Mouse (Mus musculus) c-Kit-positive CD71-positive TER-119-negative erythroid progenitor cells, embryonic 14.5 days (primary cell): ENCODE measurements around the gene Olfr71.

Experiments
- DNase-seq: peaks from one replicate; pipeline ENCODE4 v3.0.0-alpha.2; 2013; ENCODE audit warnings: low read depth

Gene Olfr71

DNA sequence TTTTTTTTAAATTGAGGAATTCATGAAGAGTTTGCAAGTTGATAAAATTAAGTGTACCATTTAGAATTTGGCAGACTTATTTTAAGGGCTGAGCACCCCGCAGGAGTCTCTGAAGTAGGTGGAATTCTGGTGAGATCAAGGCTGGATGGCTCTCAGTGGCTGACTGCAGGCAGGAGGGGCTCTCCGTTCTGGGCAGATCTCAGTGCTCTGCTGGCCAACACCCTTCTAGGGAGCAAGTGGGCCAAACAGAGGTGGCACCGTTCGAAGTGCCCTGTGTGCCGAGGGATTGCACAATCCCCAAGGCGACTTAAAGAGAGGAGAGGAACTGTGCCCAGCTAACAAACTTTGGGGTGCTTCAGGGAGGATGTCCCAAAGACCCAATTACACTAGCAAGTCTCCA lies at the start of gene Olfr71:
TSS of gene Olfr71 (minus strand) at position 387 of the 400 bp plus-strand sequence.
- no peak for DNase-seq

DNA sequence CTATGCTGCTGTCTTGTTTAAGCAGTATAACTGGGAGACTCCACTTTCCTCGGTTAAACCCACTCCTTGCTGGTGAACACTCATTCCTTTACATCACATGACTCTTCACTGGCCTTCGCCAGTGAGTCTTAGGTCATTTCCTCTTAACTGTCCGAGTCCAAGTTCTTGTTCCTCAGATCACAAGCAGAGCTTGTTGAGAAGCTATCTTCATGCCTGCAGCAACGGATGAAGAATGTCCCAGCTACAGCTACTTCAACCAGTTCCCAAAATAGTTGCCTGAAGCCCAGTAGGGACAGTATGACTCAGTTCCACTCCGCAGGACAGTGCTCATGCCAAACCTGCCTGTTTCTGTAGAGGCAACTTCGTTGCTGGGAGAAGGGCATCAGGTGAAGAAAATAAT lies 47.2 kb upstream of the Olfr71 start:
- no peak for DNase-seq

DNA sequence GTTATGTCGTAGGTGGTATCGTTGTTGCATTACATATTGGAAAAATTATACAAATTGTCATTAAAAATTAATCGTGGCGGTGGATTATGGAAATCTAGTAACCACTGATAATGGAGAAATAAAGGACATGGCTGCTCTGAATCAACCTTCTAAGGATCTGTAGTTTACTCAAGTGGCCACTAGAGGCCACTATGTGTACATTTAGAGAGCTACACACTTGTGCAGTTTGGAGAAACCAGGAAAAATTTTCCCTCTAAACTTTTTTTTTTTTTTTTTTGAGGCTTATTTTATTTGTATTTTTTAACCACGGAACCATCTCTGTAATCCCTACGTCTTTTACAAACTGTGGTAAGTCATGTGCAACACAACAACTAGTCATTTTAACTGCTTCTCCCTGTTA lies 35.1 kb upstream of the Olfr71 start:
- DNase-seq, result peak; percentile 19

DNA sequence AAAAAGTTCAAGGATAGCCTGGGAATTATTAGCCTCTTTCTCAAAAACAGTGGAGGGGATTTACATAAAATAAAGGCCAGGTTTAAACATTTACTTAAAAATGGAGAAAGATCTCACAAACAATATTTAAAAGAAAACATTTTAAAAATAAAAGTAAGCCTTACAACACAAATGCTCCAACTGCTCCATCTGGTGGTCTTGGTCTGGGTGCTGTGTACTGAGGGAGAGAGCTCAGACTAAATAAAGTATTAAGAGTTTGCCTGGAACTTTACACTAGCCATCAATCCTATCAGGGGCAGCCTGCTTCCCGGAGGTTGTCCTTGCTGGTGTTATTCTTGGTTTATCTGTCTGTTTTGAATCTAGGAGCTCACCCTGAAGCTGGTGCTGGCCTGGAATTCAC lies 33.0 kb upstream of the Olfr71 start:
- DNase-seq, result no peak

DNA sequence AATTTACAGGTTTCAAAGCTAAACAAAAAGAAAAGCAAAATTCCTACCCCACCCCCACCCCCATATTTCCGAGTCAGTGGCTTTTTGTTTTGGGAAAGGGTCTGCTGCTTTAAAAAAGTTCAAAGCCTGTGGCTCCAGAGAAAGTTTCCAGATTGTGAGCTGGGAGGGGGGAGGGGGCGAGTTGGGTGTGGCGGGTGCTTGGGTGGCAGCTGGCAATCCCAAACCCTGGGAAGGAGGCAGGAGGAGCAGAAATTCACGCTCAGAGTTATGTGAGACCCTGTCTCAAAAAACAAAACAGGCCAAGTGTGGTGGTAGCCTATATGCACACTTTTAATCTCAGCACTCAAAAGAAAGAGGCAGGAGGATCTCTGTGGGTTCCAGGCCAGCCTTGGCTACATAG lies 32.6 kb upstream of the Olfr71 start:
- no peak for DNase-seq

DNA sequence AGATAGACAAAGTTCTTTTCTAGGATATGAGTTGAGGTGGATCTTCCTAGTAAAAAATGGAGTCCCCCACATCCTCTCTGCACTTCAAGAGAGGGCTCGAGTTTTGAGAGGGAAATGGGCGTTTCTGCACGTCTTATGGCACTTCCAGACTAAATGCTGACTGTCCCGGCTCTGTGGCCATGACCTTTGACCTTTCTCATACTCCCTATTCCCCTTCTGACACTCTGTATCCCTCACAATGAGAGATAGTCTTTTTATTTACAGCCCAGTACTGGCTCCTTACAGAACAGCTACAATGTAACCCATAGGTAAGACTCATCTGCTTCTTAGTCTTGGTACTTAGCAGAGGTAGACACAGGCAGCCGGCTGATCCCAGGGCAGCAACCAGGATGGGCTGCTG lies 31.5 kb upstream of the Olfr71 start:
- no peak for DNase-seq

DNA sequence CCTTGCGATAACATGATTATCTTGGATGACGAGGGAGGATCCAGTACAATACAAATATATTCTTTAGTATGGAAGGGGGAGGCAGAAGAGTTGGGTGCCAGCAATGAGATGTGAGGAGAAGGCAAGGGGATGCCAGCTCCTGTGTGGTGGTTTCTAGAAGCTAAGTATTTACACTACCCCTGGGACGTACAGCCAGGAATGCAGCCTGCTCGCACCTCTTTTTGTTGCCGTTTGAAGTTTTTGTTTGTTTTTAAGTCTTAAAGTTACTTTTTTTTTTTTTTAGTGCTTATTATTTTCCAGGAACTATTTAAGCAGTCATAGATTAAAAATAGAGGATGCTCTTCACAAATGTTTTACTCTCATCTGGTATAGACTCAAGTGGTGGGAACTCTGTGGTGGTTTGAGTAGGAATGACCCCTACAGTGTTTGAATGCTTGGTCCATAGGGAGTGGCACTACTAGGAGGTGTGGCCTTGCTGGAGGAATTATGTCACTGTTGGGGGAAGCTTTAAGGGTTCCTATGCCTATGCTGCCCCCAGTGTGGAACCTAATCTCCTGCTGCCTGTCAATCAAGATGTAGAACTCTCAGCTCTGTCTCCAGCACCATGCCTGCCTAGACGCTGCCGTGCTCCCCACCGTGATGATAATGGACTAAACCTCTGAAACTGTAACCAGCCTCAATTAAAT lies 29.1 kb upstream of the Olfr71 start:
- no peak for DNase-seq

DNA sequence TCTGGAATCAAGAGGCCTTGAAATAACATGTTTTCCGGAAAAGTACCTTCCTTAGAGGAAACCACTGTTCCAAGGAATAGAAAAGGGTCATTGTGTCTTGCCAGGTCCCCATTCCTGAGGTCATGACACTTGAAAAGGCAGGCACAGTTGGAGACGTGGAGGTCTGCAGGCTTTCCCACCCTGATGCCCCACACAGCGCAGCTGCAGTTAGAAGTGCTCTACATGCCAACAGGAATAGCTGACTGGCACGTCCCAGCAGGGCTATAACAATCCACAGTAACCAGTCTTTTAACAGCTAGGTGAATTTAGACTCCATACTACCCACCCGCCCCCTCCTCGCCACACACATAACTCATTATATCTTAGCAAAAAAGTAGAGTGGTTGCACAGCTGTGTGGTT lies 27.1 kb upstream of the Olfr71 start:
- no peak for DNase-seq

DNA sequence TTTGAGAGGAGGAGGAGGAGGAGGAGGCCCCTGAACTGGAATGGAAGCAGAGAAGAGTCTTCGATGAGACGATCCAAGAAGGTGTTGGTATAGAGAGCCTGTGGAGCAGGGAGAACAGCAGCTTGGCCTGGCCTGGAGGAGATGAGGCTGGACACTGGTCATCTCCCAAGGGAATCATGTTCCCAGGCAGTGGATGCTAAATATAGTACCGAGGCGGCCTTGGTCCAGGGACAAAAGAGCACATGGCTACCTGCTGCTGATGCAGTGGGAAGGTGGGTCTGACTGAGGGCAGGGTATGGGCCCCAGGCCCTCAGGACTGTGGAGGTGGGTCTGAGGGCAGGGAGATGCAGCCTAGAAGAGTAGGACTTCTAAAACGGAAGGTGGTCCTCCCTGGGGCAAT lies 23.1 kb upstream of the Olfr71 start:
- DNase-seq, result no peak

DNA sequence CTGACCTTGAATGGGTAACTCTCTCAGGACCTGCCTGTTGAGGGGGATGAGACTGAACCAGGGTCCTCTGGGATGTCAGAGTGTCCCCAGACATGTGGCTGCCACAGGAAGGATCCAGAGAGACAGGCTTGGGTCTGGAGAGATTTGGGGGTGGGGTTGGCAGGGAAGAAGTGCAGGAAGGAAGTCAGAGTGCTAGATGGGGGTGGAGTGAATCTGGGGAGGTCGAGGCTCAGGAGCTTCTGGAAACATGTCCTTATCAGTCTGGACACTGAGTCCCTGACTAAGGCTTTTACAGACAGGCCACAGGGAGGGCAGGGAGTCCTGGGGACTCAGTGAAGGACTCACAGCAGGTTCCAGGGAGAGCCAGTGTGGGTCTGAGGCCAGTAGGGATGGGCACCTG lies 22.1 kb upstream of the Olfr71 start:
- DNase-seq, result no peak

DNA sequence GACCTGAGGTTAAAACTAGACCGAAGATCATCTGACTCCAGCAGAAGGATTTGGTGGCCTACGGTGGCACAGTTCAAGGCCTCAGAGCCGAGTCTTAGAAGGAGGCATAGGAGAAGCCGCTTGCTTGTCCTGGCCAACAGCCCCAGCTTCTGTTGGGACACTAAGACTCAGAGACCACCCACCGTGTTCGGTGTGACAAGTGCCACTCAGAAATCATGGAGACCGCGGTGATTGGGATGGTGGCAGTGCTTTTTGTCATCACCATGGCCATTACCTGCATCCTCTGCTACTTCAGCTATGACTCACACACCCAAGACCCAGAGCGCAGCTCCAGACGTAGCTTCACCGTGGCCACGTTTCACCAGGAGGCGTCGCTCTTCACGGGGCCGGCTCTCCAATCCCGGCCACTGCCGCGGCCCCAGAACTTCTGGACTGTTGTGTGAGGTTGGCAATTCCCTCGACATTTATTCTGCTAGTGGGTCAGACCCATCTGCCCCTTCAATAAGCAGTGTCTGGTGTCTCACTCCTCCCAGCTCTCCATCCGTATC lies 20.8 kb upstream of the Olfr71 start:
- no peak for DNase-seq

DNA sequence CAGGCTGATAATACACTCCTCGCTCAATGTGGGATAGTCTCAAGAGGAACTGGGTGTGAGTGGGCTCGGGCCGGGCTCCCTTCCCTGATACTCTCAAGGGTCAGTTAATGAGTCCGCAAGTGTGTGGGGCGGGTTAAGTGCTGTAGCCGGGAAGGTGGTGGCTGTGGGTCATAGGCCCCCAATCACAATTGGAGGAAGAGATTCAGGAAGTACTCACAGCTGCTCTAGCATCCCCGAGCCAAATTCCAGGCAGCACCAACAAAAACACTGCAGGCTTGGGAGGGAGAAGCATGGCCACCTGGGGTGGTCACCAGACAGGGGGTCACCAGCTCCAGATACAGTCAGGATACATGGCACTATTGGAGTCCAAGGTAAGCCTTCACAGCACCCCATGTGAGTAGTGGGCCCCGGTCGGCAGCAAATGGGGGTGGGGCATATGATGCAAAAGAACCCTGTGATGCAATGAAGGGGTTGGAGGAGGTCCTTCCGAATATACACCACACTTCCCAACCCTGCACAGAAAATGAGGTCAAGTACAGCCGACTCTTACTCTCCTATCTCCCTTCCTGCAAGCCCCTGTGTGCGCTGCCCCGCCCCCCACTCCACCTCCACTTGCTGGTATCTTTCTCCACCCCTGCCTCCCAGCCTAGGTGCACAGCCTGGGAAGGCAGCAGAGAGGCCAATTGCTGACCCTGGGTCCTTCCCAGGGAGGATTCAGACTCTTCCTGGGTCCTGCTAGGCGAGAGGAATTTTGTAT lies 19.9 kb upstream of the Olfr71 start, which contains the start of gene Spaar:
TSS of gene Spaar (plus strand) at position 241 of the 757 bp plus-strand sequence.
- DNase-seq, result no peak

DNA sequence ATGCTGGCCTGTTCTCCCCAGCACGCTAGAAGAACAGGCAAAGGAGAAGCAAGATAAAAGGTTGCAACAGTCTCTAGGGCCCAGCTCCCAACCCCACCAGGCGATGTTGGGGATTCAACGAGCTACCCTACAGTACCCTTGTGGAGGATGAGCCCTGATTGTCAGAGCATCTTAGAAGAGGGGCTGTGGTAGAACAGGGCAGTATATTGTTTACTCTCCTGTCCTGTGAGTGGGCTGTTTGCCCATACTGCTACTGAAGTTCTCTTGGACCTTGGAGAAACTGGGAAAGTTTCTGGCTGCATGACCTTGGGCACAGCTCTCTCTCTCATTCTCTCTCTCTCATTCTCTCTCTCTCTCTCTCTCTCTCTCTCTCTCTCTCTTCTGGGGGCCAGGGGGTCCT lies 19.1 kb upstream of the Olfr71 start:
- DNase-seq, result no peak

DNA sequence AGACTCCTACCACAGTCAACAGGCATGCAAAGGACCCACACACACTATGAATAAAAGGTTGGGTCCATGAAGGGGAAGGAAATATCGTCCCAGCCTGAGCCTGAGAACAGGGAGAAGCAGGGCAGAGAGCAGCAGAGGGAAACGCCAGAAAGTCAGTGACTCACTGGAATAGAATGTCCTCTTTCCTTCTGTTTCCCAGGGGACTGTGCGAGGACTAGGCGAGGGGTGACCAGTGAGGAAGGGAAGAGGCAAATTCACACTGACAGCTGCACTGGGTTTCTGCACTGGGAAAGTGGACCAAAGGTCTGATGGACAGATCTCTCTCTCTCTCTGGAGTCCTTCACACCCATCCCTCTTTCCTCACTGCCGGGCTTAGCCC lies 18.5 kb upstream of the Olfr71 start:
- DNase-seq, result no peak

DNA sequence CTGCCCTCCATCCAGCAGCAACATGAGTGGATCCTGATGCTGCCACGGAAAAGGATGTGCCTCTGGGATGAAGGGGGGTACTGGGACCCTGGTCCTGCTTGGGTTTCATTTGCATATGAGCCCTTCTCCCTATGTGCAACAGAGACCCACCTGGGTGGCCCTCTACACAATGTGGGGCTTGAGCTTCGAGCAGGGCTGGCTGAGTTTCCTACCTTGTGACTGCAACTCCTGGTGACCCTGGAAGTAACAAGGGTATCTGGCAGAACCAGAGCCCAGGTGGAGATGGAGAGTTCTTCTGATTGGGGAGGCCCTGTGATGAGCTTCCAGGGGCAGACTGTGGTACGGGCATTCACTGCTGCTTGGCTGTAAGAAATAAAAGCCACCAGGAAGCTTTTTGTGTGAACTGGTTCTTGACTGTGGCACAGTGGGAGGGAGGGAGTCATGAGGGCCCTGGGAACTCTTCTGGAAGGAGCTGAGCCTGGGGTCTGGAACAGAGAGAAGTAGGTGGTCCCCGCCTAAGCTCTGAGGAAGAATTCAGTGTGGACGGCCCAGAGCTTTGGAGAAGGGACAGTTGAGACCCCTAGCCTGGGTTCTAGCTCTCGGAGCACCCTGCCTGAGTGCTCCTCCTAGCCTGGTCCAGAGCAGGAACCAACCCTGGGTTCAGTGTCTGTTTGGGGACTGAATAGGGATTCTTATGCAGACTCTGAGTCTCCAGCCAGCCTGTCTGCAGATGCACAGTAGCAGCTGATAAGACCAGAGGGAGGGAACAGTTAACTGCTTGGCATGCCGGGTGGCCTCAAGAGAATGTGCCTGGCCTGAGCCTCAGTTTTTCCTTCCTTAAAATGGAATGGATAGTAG lies 17.9 kb upstream of the Olfr71 start:
- no peak for DNase-seq

DNA sequence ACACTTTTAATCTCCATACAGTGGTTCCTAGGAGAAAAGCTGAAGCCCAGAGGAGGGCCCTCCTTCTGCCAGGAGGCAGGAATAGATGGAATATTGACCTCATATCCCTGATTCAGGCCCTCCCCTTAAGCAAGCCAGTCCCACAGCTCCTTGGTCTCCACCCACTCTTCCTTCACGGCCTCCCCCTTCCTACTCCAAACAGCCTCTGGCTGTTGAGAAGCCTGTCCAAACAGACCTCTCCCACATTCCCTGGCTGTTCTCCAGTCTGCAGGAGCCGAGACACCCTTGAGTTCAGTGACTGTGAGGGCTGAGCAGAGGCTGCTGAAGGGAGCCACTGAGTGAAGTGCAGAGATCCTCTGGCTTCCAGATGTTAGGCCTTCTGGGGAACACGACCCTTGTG lies 16.9 kb upstream of the Olfr71 start, which contains the start of gene Hrct1:
TSS of gene Hrct1 (plus strand) at position 194 of the 400 bp plus-strand sequence.
- DNase-seq, result no peak

DNA sequence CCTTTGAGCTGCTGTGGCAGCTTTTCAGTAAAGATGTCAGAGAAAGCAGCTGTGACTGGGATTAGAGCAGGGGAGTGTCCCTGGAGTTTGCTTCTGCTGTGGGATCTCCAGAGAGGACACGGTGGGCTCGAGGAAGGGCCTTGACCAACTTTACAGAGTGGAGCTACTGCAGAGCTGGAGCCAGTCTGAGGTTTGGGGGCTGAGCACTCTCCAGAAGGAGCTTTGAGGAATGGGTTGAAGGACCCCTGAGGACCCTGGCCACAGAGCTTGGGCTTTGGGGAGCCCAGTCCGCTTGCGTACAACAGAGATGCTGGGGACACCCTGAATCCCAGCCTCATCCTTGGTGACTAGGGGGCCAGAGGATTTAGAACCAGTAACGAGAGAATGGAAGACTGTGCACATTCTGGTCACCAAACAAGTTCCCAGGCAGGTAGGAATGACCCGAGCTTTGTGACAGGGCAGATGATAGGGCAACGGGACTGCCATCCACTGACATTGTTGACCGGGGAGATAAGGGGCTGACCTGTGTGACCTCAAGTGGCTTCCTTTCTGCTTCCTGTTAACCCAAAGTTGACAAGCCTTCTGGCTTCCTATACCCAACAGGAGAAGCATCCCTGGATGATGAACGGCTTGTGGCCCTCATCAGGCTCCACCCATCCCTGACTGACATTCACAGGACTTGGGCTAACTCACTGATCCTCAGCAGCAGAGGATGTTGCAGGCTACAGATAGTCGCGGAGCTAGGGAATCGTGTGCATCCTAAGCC lies 16.4 kb upstream of the Olfr71 start:
- no peak for DNase-seq

DNA sequence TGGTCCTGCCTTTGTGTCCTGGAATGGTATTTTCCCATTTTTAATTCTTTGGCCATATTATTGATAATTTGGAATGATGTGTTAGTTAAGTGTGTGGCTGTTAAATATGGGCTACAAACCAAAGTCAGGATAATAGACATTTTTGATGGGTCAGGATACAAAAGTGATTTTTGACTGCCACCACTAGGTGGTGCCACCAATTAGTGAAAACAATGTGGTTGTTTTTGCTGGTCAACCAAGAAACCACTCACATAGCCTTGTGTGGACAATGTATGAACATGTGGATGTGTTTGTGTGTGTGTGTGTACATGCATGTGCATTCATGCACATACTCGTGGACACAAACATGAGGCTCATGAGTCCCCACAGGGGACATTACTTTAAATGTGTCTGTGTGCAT lies 14.7 kb upstream of the Olfr71 start:
- peak; percentile 17 for DNase-seq

DNA sequence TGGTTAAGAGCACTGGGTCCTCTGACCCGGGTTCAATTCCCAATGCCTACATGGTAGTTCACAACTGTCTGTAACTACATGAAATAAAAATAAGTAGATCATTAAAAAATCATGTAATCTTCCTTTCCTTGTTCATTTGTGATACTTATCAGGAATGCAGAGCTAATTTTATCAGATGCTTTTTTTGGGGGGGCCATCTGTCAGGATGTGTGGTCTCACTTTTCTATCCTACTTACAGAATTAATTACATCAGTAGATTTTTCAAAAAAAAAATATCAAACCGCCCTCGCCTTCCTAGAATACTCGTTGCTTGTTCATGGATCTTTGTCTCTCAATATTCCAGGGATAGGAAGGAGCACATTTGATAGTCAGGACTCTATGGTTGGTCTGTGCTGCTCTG lies 12.1 kb upstream of the Olfr71 start:
- no peak for DNase-seq

DNA sequence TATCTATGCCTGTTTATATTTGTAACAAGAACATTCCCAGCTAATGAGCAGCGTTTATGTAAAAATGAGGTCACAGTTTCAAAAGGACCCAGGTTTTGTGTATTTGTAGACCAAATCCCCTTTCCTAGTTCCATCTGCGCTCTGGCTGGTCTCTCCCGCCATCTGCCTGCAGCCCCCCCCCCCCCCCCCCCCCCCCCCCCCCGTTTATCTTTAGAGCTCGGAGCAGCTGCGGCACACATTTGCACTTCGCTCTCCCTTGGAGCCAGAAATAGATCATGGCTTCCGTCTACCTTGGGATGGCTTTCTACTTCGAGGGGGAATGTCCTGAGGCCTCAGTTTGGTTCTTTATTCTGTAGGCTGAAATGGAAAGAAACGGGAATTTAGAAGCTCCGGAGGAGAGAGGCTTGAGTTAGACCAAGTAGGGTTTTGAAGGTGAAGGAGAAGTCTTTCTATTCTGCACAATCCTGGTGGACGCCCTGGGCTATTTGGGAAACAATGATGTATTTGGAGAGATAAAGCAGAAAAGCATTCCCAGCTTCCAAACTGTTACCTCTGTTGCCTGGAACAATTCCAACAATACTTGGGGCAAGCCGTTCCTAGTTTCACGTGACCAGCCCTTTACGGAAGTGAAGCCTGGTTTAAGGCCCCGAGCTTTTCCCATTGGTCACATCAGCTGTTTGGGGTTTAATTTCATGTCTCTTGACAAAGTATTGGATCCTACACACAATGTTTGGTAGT lies 10.6 kb upstream of the Olfr71 start:
- DNase-seq, result no peak

DNA sequence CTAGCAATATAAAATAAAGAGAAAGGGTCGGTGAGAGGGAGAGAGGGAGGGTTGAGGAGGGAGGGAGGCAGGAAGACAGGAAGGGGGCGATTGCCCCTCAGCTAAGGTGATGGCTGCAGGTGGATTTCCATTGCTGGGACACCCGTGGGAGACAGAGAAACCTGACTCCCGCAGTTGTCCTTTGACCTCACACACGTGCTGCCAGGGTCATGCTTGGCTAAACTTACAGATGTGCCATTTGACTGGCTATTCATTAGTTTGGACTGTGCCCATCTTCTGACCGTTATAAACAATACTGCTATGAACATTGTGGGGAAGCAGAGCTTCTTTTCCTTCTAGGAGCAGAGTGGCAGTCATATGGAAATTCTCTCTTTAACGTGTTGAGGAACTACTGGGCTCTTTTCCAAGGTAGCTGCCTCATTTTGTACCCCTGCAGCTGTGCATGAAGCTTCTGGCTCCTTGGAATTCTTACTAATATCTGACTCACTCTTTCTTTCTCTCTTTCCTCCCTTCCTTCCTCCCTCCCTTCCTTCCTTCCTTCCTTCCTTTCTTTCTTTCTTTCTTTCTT lies 3.7 kb upstream of the Olfr71 start:
- DNase-seq, result no peak
